Mouse (Mus musculus) cortical plate, adult 2 months (tissue): Measurements from ENCODE around the gene B4galt5.

Experiments used
- CTCF ChIP-seq: fragments of 200-500 bp; IDR thresholded peaks from 2 replicates; pipeline ENCODE4 v1.5.1; 2011; ENCODE audit warnings: mild to moderate bottlenecking, control low read depth, low read length; ENCODE audit not compliant: insufficient read depth; ENCODE audit errors: extremely low read depth
- POLR2A ChIP-seq: fragments of 200-500 bp; IDR thresholded peaks from 2 replicates; pipeline ENCODE4 v1.6.1; 2011; ENCODE audit warnings: mild to moderate bottlenecking, low read length, control low read depth; ENCODE audit not compliant: insufficient read depth; ENCODE audit errors: extremely low read depth

DNA sequence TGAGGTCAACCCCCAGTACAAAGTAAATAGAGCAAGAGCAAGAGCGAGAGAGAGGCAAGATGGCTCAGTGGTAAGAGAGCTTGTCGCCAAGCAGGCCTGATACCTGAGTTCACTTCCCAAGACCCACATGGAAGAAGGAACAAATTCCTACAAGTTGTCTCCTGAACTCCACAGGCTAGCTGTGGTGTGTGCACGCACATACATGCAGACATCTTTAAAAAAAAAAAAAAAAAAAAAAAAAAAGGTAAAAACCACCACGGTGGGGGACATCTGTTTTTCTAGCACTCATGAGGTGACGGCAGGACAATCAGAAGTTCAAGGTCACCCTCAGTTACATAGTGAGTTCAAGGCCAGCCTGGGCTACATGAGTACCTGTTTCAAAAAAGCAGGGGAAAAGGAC, 26.7 kb upstream of the B4galt5 start:
- TF ChIP-seq CTCF (no peak), POLR2A (no peak)
